Mouse (Mus musculus): ENCODE data around the gene Kcnd3. TPM values are rescaled to one million over a fixed set of nuclear protein-coding genes. Genes with fewer than 3 reads are reported as not detected.

Kcnd3 gene
- polyA plus RNA-seq, 1 experiment from 2014 or later, result 10.2 TPM

DNA sequence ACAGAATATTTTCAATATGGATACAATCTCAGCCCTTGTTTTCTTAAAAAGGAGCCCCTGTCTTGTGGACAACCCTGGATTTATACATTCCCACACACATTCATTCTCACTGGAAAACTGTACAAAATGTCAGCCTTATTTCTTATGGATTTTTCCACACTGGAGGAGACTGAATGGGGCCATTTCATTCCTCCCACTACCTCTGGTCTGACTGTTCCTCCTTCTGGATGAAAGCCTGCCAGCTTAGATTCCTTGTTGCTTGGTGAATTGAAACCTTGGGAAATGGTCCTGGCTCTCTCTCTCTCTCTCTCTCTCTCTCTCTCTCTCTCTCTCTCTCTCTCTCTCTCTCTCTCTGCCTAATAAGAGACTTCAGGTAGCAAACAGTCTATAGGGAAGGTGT lies 260.7 kb downstream of the Kcnd3 start:
- ATAC-seq, result no peak
- no peak overlapping the region for H3K27ac ChIP-seq

DNA sequence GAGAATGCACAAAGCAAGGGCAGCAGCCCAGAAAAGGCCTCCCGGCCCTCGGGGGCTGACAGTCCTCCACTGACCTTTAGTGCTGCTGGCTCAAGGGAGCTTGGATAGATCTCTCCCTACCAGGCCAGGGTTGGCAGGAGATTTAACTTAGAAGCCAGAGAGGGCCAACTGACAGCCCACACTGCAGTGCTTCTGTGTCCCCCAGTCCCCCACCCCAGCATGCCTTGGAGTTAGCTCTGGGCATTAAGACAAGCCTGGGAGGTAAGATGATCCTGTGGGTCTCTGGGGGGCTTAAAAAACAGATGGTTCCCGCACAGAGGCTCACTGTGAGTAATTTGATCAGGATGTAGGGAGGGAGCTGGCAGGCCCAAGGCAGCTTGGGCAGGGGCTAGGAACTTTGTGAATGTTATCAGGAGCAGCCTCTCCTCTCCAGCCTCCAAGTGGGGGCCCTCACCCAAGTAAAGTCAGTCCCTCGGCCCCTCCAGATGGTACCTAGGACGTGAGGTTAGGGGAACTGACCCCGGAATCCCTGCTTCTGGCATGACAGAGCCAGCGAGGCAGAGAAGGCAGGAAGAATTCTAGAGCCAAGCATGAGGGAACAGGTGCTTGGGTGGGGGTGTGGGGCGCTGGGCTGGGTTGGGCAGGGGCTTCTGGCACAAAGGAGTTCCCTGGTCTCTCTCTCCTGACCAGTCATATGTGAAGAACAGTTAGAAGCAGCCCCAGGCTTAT lies 262.1 kb downstream of the Kcnd3 start:
- Histone ChIP-seq H3K27ac (peak overlapping the region; percentile 64), H3K27me3 (no peaks in the 10 kb centered on the region), H3K9ac (replicated peaks) (0 out of 2 replicates have a peak overlapping the region, but pooled peaks have one; percentile 36), H3K9me3 (no peaks in the 10 kb centered on the region), H3K4me1 (replicated peaks) (peaks cover 35% of the 10 kb centered on the region), H3K36me3 (no peaks in the 10 kb centered on the region), H3K4me3 (replicated peaks) (no peak overlapping the region), H3K4me2 (replicated peaks) (no peak overlapping the region)
- ATAC-seq, result peak; percentile 59
- WGBS, result 17% methylated on average over 8 of the region's 8 CpGs

More for the DNA sequence above, 260.7 kb downstream of the Kcnd3 start:
- Histone ChIP-seq H3K4me1 (replicated peaks) (peaks cover 22% of the 10 kb centered on the region), H3K4me2 (replicated peaks) (no peak overlapping the region), H3K27me3 (no peaks in the 10 kb centered on the region), H3K4me3 (replicated peaks) (no peak overlapping the region), H3K9ac (replicated peaks) (no peak overlapping the region), H3K9me3 (no peaks in the 10 kb centered on the region), H3K36me3 (no peaks in the 10 kb centered on the region)

DNA sequence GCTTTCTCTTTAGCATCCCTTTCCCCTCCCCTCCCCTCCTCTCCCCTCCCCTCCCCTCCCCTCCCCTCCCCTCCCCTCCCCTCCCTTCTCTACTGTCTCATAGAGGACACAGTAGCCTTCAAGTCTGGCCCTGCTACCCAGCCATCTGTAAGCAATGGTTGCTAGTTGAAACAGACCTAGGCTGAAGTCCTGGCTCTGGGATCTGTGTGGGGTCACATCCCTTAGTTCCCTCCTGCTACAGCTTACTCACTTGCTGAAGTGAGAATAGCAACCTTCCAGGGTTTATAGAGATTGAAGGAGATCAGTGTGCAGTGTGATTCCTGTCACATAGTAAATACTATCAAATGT lies 262.7 kb downstream of the Kcnd3 start:
- Histone ChIP-seq H3K27ac (no peak overlapping the region), H3K9me3 (no peaks in the 10 kb centered on the region), H3K4me2 (replicated peaks) (no peak overlapping the region), H3K27me3 (no peaks in the 10 kb centered on the region), H3K4me1 (replicated peaks) (peaks cover 35% of the 10 kb centered on the region), H3K9ac (replicated peaks) (no peak overlapping the region), H3K36me3 (no peaks in the 10 kb centered on the region), H3K4me3 (replicated peaks) (no peak overlapping the region)
- ATAC-seq, result no peak

DNA sequence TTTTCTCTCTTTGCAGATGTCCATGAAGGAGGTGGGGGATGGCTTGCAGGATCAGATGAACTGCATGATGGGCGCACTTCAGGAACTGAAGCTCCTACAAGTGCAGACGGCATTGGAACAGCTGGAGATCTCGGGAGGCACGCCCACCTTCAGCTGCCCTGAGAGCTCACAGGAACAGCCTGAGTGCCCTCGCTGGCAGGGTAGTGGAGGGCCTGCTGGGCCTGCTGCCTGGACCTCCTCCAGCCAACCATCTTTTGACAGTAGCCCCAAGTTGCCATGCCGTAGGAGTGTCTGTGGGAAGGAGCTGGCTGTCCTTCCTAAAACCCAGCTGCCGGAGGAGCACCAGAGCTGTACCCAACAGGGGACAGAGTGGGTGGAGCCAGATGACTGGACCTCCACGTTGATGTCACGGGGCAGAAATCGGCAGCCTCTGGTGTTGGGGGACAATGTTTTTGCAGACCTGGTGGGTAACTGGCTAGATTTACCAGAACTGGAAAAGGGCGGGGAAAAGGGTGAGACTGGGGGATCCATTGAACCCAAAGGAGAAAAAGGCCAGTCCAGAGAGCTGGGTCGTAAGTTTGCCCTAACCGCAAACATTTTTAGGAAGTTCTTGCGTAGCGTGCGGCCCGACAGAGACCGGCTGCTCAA lies 264.3 kb downstream of the Kcnd3 start:
- Histone ChIP-seq H3K9ac (replicated peaks) (no peak overlapping the region), H3K4me1 (replicated peaks) (peaks cover 29% of the 10 kb centered on the region), H3K36me3 (no peaks in the 10 kb centered on the region), H3K4me3 (replicated peaks) (no peak overlapping the region), H3K27ac (no peak overlapping the region), H3K4me2 (replicated peaks) (no peak overlapping the region), H3K9me3 (no peaks in the 10 kb centered on the region), H3K27me3 (no peaks in the 10 kb centered on the region)
- WGBS, result 63% methylated on average over 18 of the region's 18 CpGs
- no peak for ATAC-seq

DNA sequence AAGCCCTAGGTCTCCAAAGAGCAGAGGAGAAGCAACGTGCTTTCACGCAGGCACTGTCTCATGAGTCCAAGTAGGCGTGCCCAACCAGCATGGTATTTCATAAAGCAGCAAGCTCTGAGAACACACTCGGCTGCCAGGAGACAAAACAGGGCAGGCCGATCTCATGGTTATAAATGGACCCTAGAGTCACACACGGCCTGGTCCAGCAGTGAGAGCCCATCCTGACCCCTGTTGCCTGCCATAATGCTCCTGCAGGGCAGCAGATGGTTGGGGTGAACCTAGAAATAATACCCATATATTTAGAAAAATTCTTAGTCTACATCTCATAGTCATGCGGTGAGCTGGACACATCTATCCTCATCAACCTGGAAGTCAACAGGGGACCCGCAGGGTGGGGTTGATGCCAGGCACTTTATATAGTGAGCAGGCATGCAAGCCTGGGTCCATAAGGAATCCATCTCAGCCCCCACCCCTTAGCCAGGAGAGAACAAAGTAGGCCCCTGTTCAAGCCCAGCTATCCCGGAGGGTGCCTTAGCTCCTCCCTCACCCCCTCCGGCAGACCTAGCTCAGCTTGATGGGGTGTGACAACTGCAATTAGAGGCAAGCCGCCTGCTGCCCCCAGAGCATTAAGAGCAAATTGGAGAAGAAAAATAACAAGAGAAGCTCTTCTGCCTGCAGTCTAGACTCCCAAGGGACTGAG lies 265.9 kb downstream of the Kcnd3 start:
- no peaks in the 10 kb centered on the region for H3K9me3 ChIP-seq
- no peak overlapping the region for H3K4me3 ChIP-seq (replicated peaks)
- peaks cover 29% of the 10 kb centered on the region for H3K4me1 ChIP-seq (replicated peaks)
- no peak overlapping the region for H3K4me2 ChIP-seq (replicated peaks)
- H3K27me3 ChIP-seq, result no peaks in the 10 kb centered on the region
- no peak overlapping the region for H3K9ac ChIP-seq (replicated peaks)
- 52% methylated on average over 11 of the region's 11 CpGs for WGBS
- no peaks in the 10 kb centered on the region for H3K36me3 ChIP-seq
- peak; percentile 55 for ATAC-seq
- no peak overlapping the region for H3K27ac ChIP-seq

DNA sequence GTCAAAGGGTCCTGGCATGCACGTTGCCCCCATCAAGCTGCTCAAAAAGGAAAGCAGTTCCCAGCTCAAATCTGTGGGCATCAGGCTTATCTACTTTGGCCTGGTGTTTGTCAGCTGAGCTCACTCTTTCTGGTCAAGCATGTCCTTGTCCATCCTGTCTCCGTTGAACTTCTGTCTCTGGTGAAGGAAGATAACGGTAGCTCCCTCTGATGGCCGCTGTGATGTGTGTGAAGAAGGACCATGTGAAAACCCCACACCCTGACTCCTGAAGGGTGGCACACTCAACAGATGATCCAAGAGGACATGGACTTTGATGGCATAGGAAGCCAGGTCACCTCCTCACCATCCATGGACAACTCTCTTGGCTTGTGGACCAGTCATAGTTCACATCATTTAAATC lies 266.6 kb downstream of the Kcnd3 start:
- ATAC-seq, result no peak
- no peak overlapping the region for H3K4me3 ChIP-seq (replicated peaks)
- no peak overlapping the region for H3K27ac ChIP-seq
- H3K4me2 ChIP-seq (replicated peaks), result no peak overlapping the region
- H3K4me1 ChIP-seq (replicated peaks), result peaks cover 29% of the 10 kb centered on the region
- H3K36me3 ChIP-seq, result no peaks in the 10 kb centered on the region
- H3K9ac ChIP-seq (replicated peaks), result no peak overlapping the region
- 62% methylated on average over 4 of the region's 4 CpGs for WGBS
- H3K27me3 ChIP-seq, result no peaks in the 10 kb centered on the region
- H3K9me3 ChIP-seq, result no peaks in the 10 kb centered on the region

DNA sequence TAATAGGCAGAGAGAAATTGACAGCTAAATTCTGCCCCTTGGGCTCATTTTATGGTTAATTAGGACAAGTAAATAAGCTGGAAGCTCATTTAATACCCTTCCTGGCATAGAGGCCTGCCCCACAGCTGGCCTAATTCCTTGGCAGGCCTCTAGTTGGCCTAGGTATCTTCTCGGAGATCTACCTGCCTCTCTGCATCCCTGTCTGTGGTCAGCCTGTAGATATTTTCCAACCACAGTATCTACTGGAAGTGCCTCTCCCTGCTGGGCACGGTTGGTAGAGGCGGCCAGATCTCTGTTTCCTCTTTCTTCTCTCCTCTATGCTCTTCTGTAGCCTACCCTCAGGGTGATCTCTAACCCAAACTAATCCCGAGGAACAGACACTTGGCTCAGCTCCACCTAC lies 267.8 kb downstream of the Kcnd3 start:
- Histone ChIP-seq H3K36me3 (no peaks in the 10 kb centered on the region), H3K9me3 (no peaks in the 10 kb centered on the region), H3K27me3 (no peaks in the 10 kb centered on the region), H3K4me1 (replicated peaks) (peaks cover 19% of the 10 kb centered on the region), H3K9ac (replicated peaks) (no peak overlapping the region), H3K4me3 (replicated peaks) (no peak overlapping the region), H3K27ac (no peak overlapping the region), H3K4me2 (replicated peaks) (no peak overlapping the region)
- ATAC-seq, result no peak
- 76% methylated on average over 4 of the region's 4 CpGs for WGBS

DNA sequence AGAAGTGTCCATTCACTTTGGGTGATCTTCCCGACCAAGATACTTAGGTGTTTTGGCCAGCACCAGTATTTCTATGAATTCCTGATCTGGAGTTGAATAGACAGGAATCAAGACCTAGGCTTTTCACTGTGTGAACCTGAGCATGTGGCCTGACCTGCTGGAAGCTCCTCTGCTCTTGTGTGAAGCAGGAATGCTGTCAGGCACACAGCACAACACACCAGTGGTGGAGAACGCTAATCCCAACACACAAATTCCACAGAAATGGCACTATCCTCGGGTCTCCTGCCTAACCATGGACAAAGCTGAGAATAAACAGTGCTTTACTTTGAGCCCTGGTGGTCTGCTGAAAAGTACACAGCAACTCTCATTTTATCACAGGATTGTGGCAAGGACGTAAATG lies 268.4 kb downstream of the Kcnd3 start:
- peaks cover 18% of the 10 kb centered on the region for H3K4me1 ChIP-seq (replicated peaks)
- no peak overlapping the region for H3K4me3 ChIP-seq (replicated peaks)
- H3K27me3 ChIP-seq, result no peaks in the 10 kb centered on the region
- H3K36me3 ChIP-seq, result no peaks in the 10 kb centered on the region
- H3K4me2 ChIP-seq (replicated peaks), result no peak overlapping the region
- no peak overlapping the region for H3K9ac ChIP-seq (replicated peaks)
- no peak for ATAC-seq
- H3K27ac ChIP-seq, result no peak overlapping the region
- H3K9me3 ChIP-seq, result no peaks in the 10 kb centered on the region
- whole genome bisulfite sequencing, result 82% methylated on average over 4 of the region's 4 CpGs

DNA sequence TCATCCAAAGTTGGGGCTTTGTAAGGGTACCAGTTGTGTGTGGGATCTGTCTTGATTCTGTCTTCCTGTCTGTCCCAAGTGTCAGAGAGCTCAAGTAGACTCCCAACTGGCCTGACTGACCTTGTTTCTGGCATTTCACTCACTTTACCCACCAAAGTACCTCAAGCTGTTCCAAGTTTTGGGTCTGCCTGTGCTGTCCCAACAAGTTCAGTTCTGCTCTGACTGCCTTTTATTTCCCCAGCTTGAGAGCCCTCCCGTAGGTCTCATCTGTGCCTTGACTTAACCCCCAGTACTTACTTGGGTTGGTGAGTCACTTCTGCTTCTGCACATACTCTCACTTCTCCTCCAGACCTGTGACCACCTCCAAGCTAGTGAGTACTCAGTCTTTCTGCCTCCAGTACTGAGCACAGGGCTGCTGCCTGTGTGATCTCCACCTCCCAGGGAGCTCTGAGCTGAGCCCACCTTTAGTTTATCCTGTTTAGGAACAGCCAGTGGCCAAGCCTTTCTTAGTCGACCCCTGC lies 269.6 kb downstream of the Kcnd3 start:
- Histone ChIP-seq H3K4me2 (replicated peaks) (no peak overlapping the region), H3K4me3 (replicated peaks) (no peak overlapping the region)

DNA sequence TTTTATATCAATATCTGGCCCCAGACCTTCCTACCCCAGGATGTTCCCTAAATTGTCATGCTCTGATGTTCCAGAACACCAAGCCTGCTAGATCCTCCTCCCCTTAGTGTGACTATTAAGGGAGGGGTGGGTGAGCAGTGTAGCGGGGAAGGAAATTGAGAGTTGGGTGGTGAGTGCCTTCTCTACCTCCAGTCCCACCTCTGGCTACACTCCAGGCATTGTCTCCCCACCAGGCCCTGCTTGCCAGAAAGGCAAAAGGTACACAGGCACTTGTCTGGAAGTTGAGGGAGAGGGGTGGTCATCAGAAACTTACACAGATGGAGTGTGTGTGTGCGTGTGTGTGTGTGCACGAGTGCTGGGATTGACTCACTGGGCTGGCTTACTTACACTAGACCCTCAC lies 270.4 kb downstream of the Kcnd3 start:
- no peak for ATAC-seq
- Histone ChIP-seq H3K9ac (replicated peaks) (no peak overlapping the region), H3K27me3 (no peaks in the 10 kb centered on the region), H3K36me3 (0 out of 2 replicates have a peak, but pooled peaks cover 3% of the 10 kb centered on the region), H3K27ac (no peak overlapping the region), H3K4me3 (replicated peaks) (no peak overlapping the region), H3K9me3 (no peaks in the 10 kb centered on the region), H3K4me2 (replicated peaks) (no peak overlapping the region), H3K4me1 (replicated peaks) (peaks cover 17% of the 10 kb centered on the region)
- WGBS, result 95% methylated on average over 3 of the region's 3 CpGs

More for the DNA sequence above, 269.6 kb downstream of the Kcnd3 start:
- ATAC-seq, result no peak
- 84% methylated on average over 2 of the region's 2 CpGs for WGBS
- Histone ChIP-seq H3K27ac (no peak overlapping the region), H3K4me1 (replicated peaks) (peaks cover 18% of the 10 kb centered on the region), H3K36me3 (no peaks in the 10 kb centered on the region), H3K27me3 (no peaks in the 10 kb centered on the region), H3K9ac (replicated peaks) (no peak overlapping the region), H3K9me3 (no peaks in the 10 kb centered on the region)
